Mouse (Mus musculus): ENCODE results near the gene Vmn1r193. TPM values are rescaled to one million over a fixed set of nuclear protein-coding genes. Genes with fewer than 3 reads are reported as not detected.

Gene Vmn1r193
- polyA plus RNA-seq, 1 experiment from 2014 or later = not detected

Small RNA genes within 50 kb of the gene (microRNA-seq; reads per million reads assigned to microRNA genes)
- gene Gm23282 = not detected
- not detected for gene Gm25084

Other genes with a start within 250 kb of the Vmn1r193 start
- gene Pom121l2, start 242.0 kb downstream of the Vmn1r193 start, polyA plus RNA-seq (2015; fragmentation: Nextera tagmentation; extraction: Ambion mirVana) = 0.15 and 0.26 TPM in 2 replicates
- 0.32 and 0.97 TPM in 2 replicates for gene Prss16, start 213.4 kb downstream of the Vmn1r193 start, polyA plus RNA-seq (2015; fragmentation: Nextera tagmentation; extraction: Ambion mirVana)
- 7.8 and 9.2 TPM in 2 replicates for gene Hist1h2ah, start 187.6 kb downstream of the Vmn1r193 start, polyA plus RNA-seq (2015; fragmentation: Nextera tagmentation; extraction: Ambion mirVana)
- 3.8 and 8.2 TPM in 2 replicates for gene Hist1h2bk, start 187.3 kb downstream of the Vmn1r193 start, polyA plus RNA-seq (2015; fragmentation: Nextera tagmentation; extraction: Ambion mirVana)
- gene Hist1h4i, start 181.8 kb downstream of the Vmn1r193 start, polyA plus RNA-seq (2015; fragmentation: Nextera tagmentation; extraction: Ambion mirVana) = 29.5 and 30.5 TPM in 2 replicates
- 49.8 and 53.1 TPM in 2 replicates for gene Hist1h2ag, start 180.2 kb downstream of the Vmn1r193 start, polyA plus RNA-seq (2015; fragmentation: Nextera tagmentation; extraction: Ambion mirVana)
- gene Hist1h2bj, start 179.9 kb downstream of the Vmn1r193 start, polyA plus RNA-seq (2015; fragmentation: Nextera tagmentation; extraction: Ambion mirVana) = 20.2 and 21.5 TPM in 2 replicates
- gene Vmn1r188, start 138.7 kb downstream of the Vmn1r193 start, polyA plus RNA-seq (2015; fragmentation: Nextera tagmentation; extraction: Ambion mirVana) = not detected in 2 replicates
- not detected in 2 replicates for gene Vmn1r189, start 117.3 kb downstream of the Vmn1r193 start, polyA plus RNA-seq (2015; fragmentation: Nextera tagmentation; extraction: Ambion mirVana)
- not detected in 2 replicates for gene Vmn1r191, start 39.2 kb downstream of the Vmn1r193 start, polyA plus RNA-seq (2015; fragmentation: Nextera tagmentation; extraction: Ambion mirVana)
- gene Vmn1r192, start 32.0 kb downstream of the Vmn1r193 start, polyA plus RNA-seq (2015; fragmentation: Nextera tagmentation; extraction: Ambion mirVana) = not detected in 2 replicates
- gene Vmn1r194, start 21.1 kb upstream of the Vmn1r193 start, polyA plus RNA-seq (2015; fragmentation: Nextera tagmentation; extraction: Ambion mirVana) = not detected in 2 replicates
- not detected in 2 replicates for gene Vmn1r195, start 47.4 kb upstream of the Vmn1r193 start, polyA plus RNA-seq (2015; fragmentation: Nextera tagmentation; extraction: Ambion mirVana)
- not detected in 2 replicates for gene Vmn1r196, start 66.8 kb upstream of the Vmn1r193 start, polyA plus RNA-seq (2015; fragmentation: Nextera tagmentation; extraction: Ambion mirVana)
- not detected in 2 replicates for gene Vmn1r197, start 101.4 kb upstream of the Vmn1r193 start, polyA plus RNA-seq (2015; fragmentation: Nextera tagmentation; extraction: Ambion mirVana)
- not detected in 2 replicates for gene Vmn1r198, start 127.2 kb upstream of the Vmn1r193 start, polyA plus RNA-seq (2015; fragmentation: Nextera tagmentation; extraction: Ambion mirVana)
- not detected in 2 replicates for gene Vmn1r199, start 156.7 kb upstream of the Vmn1r193 start, polyA plus RNA-seq (2015; fragmentation: Nextera tagmentation; extraction: Ambion mirVana)
- gene Vmn1r200, start 167.2 kb upstream of the Vmn1r193 start, polyA plus RNA-seq (2015; fragmentation: Nextera tagmentation; extraction: Ambion mirVana) = not detected in 2 replicates
- gene Vmn1r201, start 248.8 kb upstream of the Vmn1r193 start, polyA plus RNA-seq (2015; fragmentation: Nextera tagmentation; extraction: Ambion mirVana) = not detected in 2 replicates